Mouse (Mus musculus) limb, embryonic 12.5 days (tissue): ENCODE measurements around the gene Hgf. TPM values are rescaled to one million over a fixed set of nuclear protein-coding genes. Genes with fewer than 3 reads are reported as not detected.

Experiments used
- ATAC-seq: fragments of 200-750 bp; cut with Nextera tagmentation; 2 replicates; pipeline ENCODE4 v1.8.0; 2017; ENCODE audit warnings: low read depth, moderate TSS enrichment; ENCODE audit not compliant: insufficient number of reproducible peaks, insufficient read depth, low FRiP score, low TSS enrichment
- H3K27ac ChIP-seq: fragments of 300-500 bp; sonication (generic); 2 replicates; pipeline ENCODE4 v1.5.1; 2016; ENCODE audit warnings: mild to moderate bottlenecking, moderate library complexity
- H3K27me3 ChIP-seq: fragments of 300-500 bp; sonication (generic); 2 replicates; pipeline ENCODE4 v1.6.1; 2016; ENCODE audit warnings: mild to moderate bottlenecking, moderate library complexity
- H3K36me3 ChIP-seq: fragments of 300-500 bp; sonication (generic); 2 replicates; pipeline ENCODE4 v1.6.1; 2016; ENCODE audit warnings: mild to moderate bottlenecking, moderate library complexity
- H3K4me1 ChIP-seq: fragments of 300-500 bp; sonication (generic); replicated peaks from 2 replicates; pipeline ENCODE4 v1.6.1; 2016
- H3K4me2 ChIP-seq: fragments of 300-500 bp; sonication (generic); 2 replicates; pipeline ENCODE4 v1.6.1; 2016; ENCODE audit warnings: mild to moderate bottlenecking, moderate library complexity
- H3K4me3 ChIP-seq: fragments of 300-500 bp; sonication (generic); replicated peaks from 2 replicates; pipeline ENCODE4 v1.5.1; 2016; ENCODE audit warnings: mild to moderate bottlenecking
- H3K9ac ChIP-seq: fragments of 300-500 bp; sonication (generic); replicated peaks from 2 replicates; pipeline ENCODE4 v1.6.1; 2016; ENCODE audit warnings: mild to moderate bottlenecking, moderate library complexity
- H3K9me3 ChIP-seq: fragments of 300-500 bp; sonication (generic); 2 replicates; pipeline ENCODE4 v1.6.1; 2016; ENCODE audit warnings: mild to moderate bottlenecking, moderate library complexity
- WGBS: fragments of 180-500 bp; shearing (Covaris S2); methylation state at CpG from one replicate; pipeline ENCODE4 v1.1.7; 2016; 5-methylcytosine and 5-hydroxymethylcytosine counted together
- polyA plus RNA-seq: library from polyadenylated mRNA; unstranded; fragments of >200 nt; fragmentation: Nextera tagmentation; extraction: Ambion mirVana; gene quantifications from 2 replicates; pipeline ENCODE4 v1.2.1, GENCODE M21; 2016

The Hgf gene
- 6.4 and 7.6 TPM in 2 replicates for polyA plus RNA-seq

DNA sequence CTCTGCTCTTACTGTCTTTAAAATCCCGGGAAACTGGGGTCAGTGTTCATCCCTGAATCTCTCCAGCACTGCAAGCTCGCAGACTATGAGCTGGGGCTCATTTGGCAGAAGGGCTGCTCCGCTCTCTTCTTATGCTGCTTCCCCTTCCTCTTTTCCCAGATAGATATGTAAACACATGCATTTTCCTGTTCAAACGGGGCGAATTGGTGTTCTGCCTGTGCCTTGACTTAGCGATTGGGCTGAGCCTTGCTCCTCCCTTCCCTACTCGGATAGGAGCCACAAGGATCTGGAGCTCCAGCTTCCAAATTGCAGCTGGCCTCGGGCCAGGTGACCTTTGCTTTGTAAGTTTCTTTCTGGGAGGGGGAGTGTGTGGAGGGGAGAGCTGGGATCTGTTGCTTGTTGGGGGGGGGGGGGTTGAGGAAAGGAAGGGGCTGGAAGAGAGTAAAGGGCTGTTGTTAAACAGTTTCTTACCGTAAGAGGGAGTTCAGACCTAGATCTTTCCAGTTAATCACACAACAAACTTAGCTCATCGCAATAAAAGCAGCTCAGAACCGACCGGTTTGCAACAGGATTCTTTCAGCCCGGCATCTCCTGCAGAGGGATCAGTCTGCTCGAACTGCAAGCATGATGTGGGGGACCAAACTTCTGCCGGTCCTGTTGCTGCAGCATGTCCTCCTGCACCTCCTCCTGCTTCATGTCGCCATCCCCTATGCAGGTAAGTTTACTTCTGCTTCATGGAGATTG lies at the start of gene Hgf:
Gene Hgf, plus strand, starts transcription at position 192 of the 744 bp plus-strand sequence.
- H3K4me2 ChIP-seq, result peak within 1 kb of the TSS; percentile 59
- H3K27me3 ChIP-seq, result no peaks in the 10 kb centered on the region
- peak; percentile 83 for ATAC-seq
- H3K4me3 ChIP-seq, result peak within 1 kb of the TSS; percentile 37
- H3K36me3 ChIP-seq, result no peaks in the 10 kb centered on the region
- peak within 1 kb of the TSS; percentile 44 for H3K9ac ChIP-seq
- H3K4me1 ChIP-seq, result peaks cover 7% of the 10 kb centered on the region; the same call in 1 of the 2 replicates
- H3K27ac ChIP-seq, result peak within 1 kb of the TSS; percentile 59
- H3K9me3 ChIP-seq, result no peaks in the 10 kb centered on the region
- 6% methylated on average over 16 of the region's 16 CpGs for WGBS

DNA sequence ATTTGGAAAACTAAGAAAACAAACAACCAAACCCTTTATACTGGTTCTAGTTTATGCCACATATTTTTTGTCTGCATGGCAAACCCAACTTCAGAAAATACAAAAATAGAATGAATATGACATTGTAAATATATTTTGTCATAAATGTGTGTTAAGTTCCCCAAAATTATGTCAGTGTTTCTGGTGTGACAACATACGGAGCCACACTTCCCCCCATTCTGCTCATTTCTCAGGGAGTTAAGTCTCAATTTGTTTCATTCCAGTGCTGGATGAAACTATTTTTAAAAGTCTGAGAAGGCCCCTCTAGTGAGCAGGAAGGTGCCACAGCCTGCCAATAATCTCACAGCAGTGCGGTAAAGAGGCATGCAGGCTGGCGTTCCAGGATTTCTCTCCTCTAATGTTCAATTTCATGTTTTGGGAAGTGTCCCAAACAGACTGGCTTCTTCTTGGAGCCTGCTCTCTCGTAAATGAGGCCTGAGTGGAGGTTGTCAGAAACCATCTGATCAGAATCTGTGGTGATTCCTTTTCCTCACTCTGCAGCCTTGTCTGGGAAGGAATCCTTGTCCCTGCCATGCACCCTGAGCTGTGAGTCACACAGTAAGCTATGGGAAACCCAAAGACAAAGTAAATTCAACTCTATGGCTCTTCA lies 46.5 kb upstream of the Hgf start:
- Histone ChIP-seq H3K27me3 (no peaks in the 10 kb centered on the region), H3K27ac (no peak overlapping the region)

DNA sequence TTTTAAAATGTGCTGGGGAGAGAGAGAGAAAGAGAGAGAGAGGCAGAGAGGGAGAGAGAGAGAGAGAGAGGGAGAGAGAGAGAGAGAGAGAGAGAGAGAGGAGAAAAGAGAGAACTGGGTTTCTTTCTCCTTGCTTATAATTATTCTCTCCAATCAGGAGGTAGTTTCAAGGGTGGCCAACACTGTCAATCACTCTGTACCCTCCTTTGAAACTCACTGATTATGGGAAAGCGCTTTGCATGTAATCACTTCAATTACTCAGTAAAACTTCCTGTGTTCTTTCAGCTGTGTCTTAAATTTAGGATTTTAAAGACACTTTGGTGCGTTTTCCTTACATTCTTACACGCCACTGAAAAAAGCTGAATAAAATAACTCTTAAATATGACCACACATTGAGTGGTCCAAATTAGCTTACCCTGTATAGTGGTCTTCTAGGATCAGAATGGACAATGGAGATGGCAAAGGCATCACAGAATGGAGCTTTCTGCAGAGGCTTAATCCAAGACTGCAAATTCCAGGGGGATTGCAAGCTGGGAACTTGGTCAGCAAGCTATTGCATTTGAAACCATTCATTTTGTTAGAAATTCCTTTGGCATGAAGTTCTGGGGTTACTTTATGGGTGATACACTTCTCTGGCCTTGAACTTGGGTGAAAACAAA lies 21.5 kb upstream of the Hgf start:
- H3K27ac ChIP-seq, result no peak overlapping the region
- H3K36me3 ChIP-seq, result no peaks in the 10 kb centered on the region
- no peaks in the 10 kb centered on the region for H3K4me1 ChIP-seq
- WGBS, result 77% methylated on average over 3 of the region's 3 CpGs
- H3K27me3 ChIP-seq, result no peaks in the 10 kb centered on the region
- H3K4me3 ChIP-seq, result no peak overlapping the region
- H3K9ac ChIP-seq, result no peak overlapping the region
- H3K4me2 ChIP-seq, result no peak overlapping the region
- ATAC-seq, result no peak
- H3K9me3 ChIP-seq, result no peaks in the 10 kb centered on the region

More for the DNA sequence above, 46.5 kb upstream of the Hgf start:
- no peaks in the 10 kb centered on the region for H3K36me3 ChIP-seq
- no peaks in the 10 kb centered on the region for H3K4me1 ChIP-seq
- H3K4me2 ChIP-seq, result no peak overlapping the region
- H3K9me3 ChIP-seq, result no peaks in the 10 kb centered on the region
- H3K9ac ChIP-seq, result no peak overlapping the region
- WGBS, result 71% methylated on average over 4 of the region's 4 CpGs
- ATAC-seq, result no peak
- H3K4me3 ChIP-seq, result no peak overlapping the region

DNA sequence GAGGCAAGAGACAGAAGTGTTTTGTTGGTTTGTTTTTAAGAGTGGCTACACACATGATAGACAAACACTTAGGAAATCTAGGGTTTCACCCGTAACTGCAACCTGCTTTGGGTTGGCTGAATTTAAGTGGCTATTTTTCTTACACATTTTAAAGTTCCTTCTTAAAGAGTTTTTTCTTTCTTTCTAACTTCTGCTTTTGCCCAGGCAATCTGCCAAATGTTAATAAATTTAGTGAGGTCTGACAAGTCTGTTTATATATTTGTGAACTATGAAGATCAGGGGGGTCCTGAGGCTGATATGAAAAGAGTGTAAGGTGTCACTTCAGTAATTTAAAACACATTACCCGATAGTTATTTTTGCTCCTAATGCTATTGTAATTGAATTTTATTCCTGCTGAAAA lies 15.2 kb upstream of the Hgf start:
- Histone ChIP-seq H3K36me3 (no peaks in the 10 kb centered on the region), H3K9me3 (no peaks in the 10 kb centered on the region), H3K4me2 (no peak overlapping the region), H3K9ac (no peak overlapping the region), H3K27ac (no peak overlapping the region), H3K4me3 (no peak overlapping the region), H3K27me3 (no peaks in the 10 kb centered on the region), H3K4me1 (peaks cover 4% of the 10 kb centered on the region; the same call in 1 of the 2 replicates)
- 66% methylated on average over 2 of the region's 2 CpGs for WGBS
- ATAC-seq, result no peak

DNA sequence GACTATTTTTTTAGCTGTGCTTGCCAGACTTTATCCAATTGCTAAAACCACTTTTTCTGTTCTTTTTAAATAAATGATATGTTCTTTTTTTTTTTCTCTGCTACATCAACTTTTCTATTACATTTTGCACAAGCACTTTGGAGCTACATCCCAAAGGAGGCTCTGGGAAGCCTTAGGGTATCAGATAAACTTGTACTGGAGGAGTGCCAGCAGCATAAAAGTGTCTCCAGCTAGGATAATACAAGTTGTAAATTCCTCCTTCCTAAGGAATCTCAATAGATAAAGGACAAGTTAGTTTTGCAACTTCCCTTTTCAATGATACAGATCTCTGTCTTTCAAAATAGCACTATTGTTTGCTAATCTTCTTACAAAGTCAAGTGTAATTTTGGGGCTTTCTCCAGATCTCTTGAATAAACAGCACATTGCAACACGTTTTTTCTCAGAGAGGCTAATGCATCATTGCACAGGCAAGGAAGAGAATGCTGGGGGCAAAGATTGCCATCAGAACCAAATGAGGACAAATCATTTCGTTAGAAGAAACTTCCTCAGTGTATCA lies 11.7 kb upstream of the Hgf start:
- no peak overlapping the region for H3K4me3 ChIP-seq
- H3K4me1 ChIP-seq, result peaks cover 4% of the 10 kb centered on the region; the same call in 1 of the 2 replicates
- H3K4me2 ChIP-seq, result no peak overlapping the region
- H3K27me3 ChIP-seq, result no peaks in the 10 kb centered on the region
- no peak overlapping the region for H3K27ac ChIP-seq
- WGBS, result 47% methylated on average over 2 of the region's 2 CpGs
- H3K9ac ChIP-seq, result no peak overlapping the region
- no peak for ATAC-seq
- no peaks in the 10 kb centered on the region for H3K36me3 ChIP-seq
- no peaks in the 10 kb centered on the region for H3K9me3 ChIP-seq

DNA sequence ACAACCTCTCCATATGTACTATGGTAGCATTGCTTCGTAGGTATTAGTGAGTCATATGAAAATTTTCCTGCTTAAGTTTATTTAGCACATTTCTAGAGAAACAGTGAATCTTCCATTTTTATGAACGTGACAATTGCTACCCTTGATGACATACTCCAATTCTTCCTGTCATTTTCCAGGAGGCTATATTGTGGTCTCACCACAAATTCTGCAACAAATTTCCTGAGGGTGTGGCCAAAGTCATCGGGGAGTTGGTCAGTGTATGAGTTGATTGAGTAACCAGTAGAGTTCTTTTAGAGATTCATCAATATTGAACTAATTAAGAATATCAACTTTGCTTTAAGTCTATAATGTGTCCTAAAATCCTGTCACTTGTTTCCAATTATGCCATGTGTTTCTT lies 5.8 kb upstream of the Hgf start:
- Histone ChIP-seq H3K4me3 (no peak overlapping the region), H3K4me1 (no peaks in the 10 kb centered on the region), H3K27ac (no peak overlapping the region), H3K9ac (no peak overlapping the region), H3K36me3 (no peaks in the 10 kb centered on the region), H3K9me3 (no peaks in the 10 kb centered on the region), H3K4me2 (no peak overlapping the region), H3K27me3 (no peaks in the 10 kb centered on the region)
- 76% methylated on average over 3 of the region's 3 CpGs for WGBS
- no peak for ATAC-seq

DNA sequence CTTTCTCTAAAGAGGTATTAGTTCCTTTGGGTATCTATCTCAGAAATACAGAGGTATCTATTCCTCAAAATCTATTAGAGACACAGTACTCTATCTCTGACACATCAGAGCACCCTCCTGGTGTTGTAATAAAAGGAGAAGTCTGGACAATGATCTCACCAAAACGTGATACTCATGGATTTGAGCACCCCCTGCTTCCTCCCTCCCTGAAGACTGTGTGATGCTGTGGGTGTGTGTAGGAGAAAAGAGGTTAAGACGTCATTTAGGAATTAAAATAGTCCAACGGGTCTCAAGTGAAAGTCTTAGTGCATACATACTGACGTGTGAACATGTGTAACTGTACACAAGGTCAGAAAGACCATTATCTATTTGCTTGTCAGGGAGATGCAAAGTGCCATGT lies 648 bp upstream of the Hgf start:
- no peak overlapping the region for H3K4me2 ChIP-seq
- no peaks in the 10 kb centered on the region for H3K36me3 ChIP-seq
- 60% methylated on average over 4 of the region's 4 CpGs for WGBS
- H3K9ac ChIP-seq, result no peak overlapping the region
- no peak for ATAC-seq
- H3K4me1 ChIP-seq, result peaks cover 7% of the 10 kb centered on the region; the same call in 1 of the 2 replicates
- H3K27me3 ChIP-seq, result no peaks in the 10 kb centered on the region
- no peak overlapping the region for H3K4me3 ChIP-seq
- H3K9me3 ChIP-seq, result no peaks in the 10 kb centered on the region
- no peak overlapping the region for H3K27ac ChIP-seq

DNA sequence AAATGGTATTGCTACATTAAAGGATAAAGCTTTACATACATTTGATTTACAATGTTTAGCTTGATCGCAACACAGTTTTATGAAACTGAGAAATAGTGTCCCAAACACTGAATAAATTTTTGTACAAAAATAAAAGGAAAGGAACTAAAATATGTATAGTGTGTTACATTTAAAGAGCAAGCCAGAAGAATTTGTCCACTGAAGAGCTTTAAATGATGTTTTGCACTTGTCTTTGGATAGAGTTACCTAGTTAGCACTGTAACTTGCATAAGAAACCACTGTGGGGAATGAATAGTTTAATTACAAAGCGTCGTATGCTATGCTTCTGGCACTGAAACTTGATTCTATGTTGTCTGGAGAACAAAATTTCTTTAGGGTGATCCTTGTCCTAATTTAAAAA lies 7.0 kb downstream of the Hgf start:
- H3K4me3 ChIP-seq, result no peak overlapping the region
- H3K36me3 ChIP-seq, result no peaks in the 10 kb centered on the region
- no peak overlapping the region for H3K27ac ChIP-seq
- H3K27me3 ChIP-seq, result no peaks in the 10 kb centered on the region
- no peaks in the 10 kb centered on the region for H3K9me3 ChIP-seq
- WGBS, result 84% methylated on average over 3 of the region's 3 CpGs
- H3K4me1 ChIP-seq, result 0 out of 2 replicates have a peak, but pooled peaks cover under 1% of the 10 kb centered on the region
- no peak overlapping the region for H3K9ac ChIP-seq
- H3K4me2 ChIP-seq, result no peak overlapping the region
- ATAC-seq, result no peak

DNA sequence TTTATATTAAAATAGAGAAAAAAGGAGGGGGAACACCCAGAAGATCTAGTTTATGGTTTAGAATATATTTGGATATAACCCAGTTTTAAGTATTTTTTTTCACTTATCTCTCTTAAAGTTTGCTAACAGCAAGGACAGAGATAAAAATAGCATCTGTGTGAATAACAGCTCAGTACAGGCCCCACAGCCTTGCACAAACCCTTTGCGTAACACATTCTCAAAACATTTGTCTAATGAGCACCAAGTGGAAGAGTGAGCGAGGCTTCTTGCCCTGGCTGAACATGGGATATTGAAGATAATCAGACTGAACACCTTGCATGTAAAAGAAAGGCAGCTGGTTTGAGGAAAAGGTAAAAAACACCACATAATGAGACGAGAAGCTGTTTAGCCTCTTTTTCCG lies 15.7 kb downstream of the Hgf start:
- WGBS, result 85% methylated on average over 4 of the region's 4 CpGs
- H3K9me3 ChIP-seq, result no peaks in the 10 kb centered on the region
- no peak overlapping the region for H3K4me3 ChIP-seq
- no peak overlapping the region for H3K4me2 ChIP-seq
- H3K9ac ChIP-seq, result no peak overlapping the region
- H3K4me1 ChIP-seq, result no peaks in the 10 kb centered on the region
- no peak overlapping the region for H3K27ac ChIP-seq
- H3K36me3 ChIP-seq, result no peaks in the 10 kb centered on the region
- no peak for ATAC-seq
- no peaks in the 10 kb centered on the region for H3K27me3 ChIP-seq

DNA sequence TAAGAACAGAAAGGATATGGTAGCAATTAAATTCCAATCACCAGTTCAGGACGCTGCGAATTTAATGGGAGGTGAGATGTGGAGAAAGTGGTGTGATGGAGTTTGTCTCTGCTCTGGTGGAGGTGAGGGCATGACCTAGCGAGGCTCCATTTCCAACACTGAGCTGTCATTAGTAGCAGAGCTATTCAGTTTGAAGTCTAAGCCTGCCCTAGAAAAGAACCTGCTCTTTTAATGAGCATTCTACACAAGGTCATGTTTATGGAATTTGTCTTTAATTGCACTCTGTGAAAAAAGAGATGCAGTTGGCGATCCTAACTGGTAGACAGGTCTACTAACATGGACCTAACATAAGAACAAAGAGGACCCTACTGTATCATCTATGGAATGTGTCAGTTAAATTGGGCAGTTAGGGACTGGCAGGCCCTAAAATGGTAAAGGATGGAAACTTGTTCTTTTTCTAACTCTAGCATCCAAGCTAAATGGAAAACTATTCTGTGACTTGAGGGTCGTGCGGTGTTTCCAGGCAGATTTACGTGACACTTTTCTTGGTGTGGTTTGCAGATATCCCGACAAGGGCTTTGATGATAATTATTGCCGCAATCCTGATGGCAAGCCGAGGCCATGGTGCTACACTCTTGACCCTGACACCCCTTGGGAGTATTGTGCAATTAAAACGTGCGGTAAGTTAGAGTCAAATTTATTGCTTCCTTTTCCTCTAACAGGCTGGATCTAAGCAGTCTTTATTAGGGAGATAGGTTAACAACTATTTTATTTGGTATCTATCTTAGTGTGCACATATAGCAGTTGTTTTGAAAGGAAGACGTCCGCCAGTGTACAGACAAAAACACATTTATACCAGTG lies 24.8 kb downstream of the Hgf start:
- no peak overlapping the region for H3K4me2 ChIP-seq
- H3K4me1 ChIP-seq, result 0 out of 2 replicates have a peak, but pooled peaks cover 3% of the 10 kb centered on the region
- no peaks in the 10 kb centered on the region for H3K36me3 ChIP-seq
- ATAC-seq, result no peak
- 13% methylated on average over 14 of the region's 14 CpGs for WGBS
- H3K27me3 ChIP-seq, result no peaks in the 10 kb centered on the region
- no peak overlapping the region for H3K27ac ChIP-seq
- H3K9ac ChIP-seq, result no peak overlapping the region
- H3K4me3 ChIP-seq, result no peak overlapping the region
- H3K9me3 ChIP-seq, result no peaks in the 10 kb centered on the region
